Mouse (Mus musculus) stomach, embryonic 16.5 days (tissue): ENCODE measurements around the gene Tmem121. TPM values are rescaled to one million over a fixed set of nuclear protein-coding genes. Genes with fewer than 3 reads are reported as not detected.

Source experiments
- polyA plus RNA-seq: library from polyadenylated mRNA; unstranded; fragments of >200 nt; fragmentation: Nextera tagmentation; extraction: Ambion mirVana; gene quantifications from 2 replicates; pipeline ENCODE4 v1.2.1, GENCODE M21; 2015

The Tmem121 gene
- polyA plus RNA-seq, 1 experiment from 2014 or later = 6.5 TPM

Other genes starting within 250 kb of the Tmem121 start
- gene Nudt14, start 243.8 kb upstream of the Tmem121 start, polyA plus RNA-seq = 80.2 and 81.9 TPM in 2 replicates
- 16.2 and 20.6 TPM in 2 replicates for gene Btbd6, start 209.4 kb upstream of the Tmem121 start, polyA plus RNA-seq
- gene Brf1, start 185.2 kb upstream of the Tmem121 start, polyA plus RNA-seq = 50.3 and 53.9 TPM in 2 replicates
- gene Pacs2, start 171.4 kb upstream of the Tmem121 start, polyA plus RNA-seq = 9.7 and 11.2 TPM in 2 replicates
- gene Tex22, start 111.4 kb upstream of the Tmem121 start, polyA plus RNA-seq = not detected in 2 replicates
- 8.9 and 10.8 TPM in 2 replicates for gene Mta1, start 87.7 kb upstream of the Tmem121 start, polyA plus RNA-seq
- 140 and 142 TPM in 2 replicates for gene Crip2, start 45.7 kb upstream of the Tmem121 start, polyA plus RNA-seq
- gene Crip1, start 39.6 kb upstream of the Tmem121 start, polyA plus RNA-seq = 350 and 360 TPM in 2 replicates
- gene Tedc1, start 29.5 kb upstream of the Tmem121 start, polyA plus RNA-seq = 24.0 and 24.3 TPM in 2 replicates